Mouse (Mus musculus): ENCODE measurements around the gene Loxl3. TPM values are rescaled to one million over a fixed set of nuclear protein-coding genes. Genes with fewer than 3 reads are reported as not detected.

The Loxl3 gene
- total RNA-seq, 2 experiments from 2014 or later = 0.38 to 0.84 TPM

DNA sequence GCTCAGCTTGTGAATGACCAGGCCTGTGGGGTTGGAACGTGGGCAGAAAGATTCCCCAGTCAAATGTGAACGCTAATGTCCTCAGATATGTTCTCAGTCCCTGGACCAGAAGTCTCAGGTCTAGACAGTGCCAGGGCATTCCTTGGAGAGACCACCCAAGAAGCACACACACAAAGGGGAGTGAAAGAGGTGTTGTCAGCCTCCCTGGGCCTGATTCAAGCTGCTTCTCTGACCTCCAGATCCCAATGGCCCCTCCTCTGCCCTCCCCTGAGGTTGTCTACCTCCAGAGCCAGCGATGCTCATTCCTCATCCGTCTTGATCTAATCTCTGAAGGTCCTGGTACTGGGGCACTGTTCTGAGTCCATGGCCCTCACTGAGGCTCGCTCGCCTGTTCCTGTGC is 9.6 kb downstream of the Loxl3 start:
- no peak for ATAC-seq (replicated peaks; ENCODE audit: low FRiP score, poor library complexity, severe bottlenecking)

DNA sequence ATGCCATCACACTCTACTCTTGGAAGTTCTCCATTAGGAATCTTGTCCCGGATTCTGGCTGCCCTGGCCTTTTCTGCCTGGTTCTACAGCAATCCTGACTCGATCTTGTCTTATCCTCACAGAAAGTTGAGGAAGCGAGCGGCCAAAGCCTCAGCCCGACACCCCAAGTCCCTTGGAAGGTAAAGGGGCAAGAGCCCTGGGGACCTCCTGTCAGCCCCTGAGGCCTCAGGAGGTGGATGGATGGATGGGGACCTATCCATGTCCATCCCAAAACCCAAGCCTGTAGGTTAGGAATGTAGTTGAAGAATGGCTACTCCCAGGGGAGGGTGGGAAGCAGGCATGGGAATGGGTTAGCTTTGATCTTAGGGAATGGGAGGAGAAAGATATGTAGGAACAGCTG is 10.0 kb downstream of the Loxl3 start:
- ATAC-seq (replicated peaks; ENCODE audit: low FRiP score, poor library complexity, severe bottlenecking) = no peak

DNA sequence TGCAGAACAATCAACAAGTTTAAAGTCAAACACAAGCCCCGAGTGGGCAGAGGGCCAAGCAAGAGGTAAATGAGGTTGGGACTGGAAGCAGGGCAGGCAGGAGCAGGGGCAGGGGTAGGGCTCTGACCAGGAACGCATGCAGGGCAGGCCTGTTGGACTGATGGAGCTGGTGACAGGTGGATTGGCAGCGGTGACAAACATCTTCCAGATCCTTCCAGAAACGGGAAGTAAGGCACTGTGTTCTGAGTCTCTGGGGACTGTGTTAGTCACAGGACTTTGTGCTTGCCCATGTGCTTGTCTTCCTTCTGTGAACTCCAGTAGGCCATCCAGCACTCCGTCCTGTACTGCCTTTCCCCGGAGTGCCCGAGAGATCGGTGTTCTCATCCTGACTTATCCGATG is 10.8 kb downstream of the Loxl3 start:
- no peak for ATAC-seq (replicated peaks; ENCODE audit: low FRiP score, poor library complexity, severe bottlenecking)

DNA sequence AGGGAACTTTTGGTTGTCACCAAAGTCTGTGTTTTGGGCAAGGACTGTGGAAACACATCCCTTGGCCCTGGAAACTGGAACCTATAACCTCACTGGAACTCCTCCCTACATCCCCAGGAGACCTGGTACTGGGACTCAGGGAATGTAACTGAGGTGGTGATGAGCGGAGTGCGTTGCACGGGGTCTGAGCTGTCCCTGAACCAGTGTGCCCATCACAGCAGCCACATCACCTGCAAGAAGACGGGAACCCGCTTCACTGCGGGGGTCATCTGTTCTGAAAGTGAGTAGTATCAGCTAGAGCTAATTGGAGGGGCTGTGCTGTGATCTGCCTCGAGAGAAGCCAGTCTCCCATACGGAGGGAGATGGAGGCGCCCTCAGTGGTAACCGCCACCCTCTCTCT is 15.4 kb downstream of the Loxl3 start:
- no peak for ATAC-seq (replicated peaks; ENCODE audit: low FRiP score, poor library complexity, severe bottlenecking)

DNA sequence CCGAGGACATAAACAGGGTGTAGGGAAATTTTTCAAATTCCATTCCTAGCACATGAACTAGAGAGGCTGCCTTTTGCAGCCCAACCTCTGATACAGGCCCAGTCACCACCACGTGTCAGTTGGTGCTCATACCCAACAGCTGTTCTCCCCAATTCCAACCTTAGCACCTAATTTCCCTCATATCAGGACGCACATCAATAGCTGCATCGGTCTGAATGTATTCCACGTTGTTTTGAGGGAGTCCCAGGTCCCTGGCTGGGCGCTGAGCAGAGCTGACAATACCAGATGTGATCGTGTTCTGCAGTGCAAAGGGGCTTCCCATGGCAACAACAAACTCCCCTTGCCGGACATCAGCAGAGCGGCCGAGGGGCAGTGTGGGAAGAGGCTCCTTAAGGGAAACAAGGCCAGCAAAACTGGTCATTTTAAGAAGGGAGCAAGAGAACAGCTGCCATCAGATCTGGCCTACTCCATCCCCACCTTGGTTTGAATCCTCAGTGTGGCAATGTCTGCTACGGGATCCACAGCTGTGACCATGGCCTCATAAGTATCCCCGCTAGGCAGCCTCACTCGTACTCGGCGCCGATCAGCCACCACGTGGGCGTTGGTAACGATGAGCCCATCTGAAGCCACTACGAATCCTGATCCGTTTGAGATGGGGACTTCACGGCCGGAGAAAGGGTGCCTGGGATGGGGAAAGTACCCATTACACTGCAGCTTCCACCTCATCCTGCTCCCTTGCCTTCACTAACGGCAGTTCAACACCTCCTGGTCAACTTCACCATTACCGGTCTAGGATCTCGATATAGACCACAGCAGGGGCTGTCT is 19.4 kb downstream of the Loxl3 start:
- peak; percentile 48 for ATAC-seq (replicated peaks; ENCODE audit: low FRiP score, poor library complexity, severe bottlenecking)

DNA sequence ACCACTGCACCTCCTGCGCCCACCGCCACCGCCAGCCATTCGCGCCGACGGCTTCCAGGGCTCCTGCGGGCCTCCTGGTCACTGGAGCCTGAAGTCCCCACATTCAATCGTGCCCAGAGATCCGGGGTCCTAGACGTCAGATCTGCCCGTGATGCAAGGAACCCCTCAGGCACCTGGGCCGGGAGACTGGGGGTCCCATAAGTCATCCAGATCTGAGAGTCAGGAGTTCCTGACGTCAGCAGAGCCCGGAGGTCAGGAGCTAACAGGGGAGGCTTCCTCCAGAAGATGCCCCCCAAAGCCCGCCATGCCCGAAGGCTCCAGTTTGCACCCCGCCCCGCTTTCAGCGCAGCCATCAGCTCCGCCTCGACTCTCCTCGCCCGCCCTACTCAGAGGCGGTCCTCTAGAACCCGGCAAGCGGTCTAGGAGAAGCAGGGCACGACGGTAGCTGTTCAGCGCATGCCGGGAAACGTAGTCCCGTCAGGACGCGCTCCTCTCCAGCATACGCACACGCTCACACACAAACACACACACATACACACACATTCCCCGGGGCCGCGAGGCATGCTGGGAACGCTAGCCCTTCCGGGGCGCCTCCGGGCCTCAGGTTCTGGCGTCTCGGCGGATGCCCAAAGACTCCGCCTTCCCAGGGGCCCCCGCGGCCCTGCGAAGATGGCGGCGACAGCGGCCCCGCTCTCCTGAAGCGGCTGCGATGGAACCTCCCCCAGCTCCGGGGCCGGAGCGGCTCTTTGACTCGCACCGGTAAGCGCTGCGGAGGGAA is 20.3 kb downstream of the Loxl3 start, which contains the start of gene Aup1:
Aup1 (plus strand) TSS at position 448 of the 778 bp plus-strand sequence.
- ATAC-seq (replicated peaks; ENCODE audit: low FRiP score, poor library complexity, severe bottlenecking) = peak; percentile 86

DNA sequence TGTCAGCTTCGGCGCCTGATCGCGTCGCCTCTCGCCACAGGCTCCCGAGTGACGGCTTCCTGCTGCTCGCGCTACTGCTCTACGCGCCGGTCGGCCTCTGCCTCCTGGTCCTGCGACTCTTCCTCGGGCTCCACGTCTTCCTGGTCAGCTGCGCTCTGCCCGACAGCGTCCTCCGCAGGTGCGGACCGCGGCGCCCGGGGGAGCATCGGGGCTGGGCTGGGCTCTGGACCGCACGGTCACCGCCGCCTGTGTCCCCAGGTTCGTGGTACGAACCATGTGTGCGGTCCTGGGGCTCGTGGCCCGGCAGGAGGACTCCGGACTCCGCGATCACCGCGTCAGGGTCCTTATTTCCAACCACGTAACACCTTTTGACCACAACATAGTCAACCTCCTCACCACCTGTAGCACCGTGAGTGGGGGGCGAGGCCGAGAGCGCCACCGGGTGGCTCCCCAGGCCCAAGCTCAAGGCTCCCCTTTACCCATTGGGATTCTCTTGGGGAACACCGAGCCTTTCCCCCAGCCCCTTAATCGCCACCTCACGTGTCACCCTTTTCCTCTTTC is 21.0 kb downstream of the Loxl3 start, which contains the start of gene Htra2:
Htra2 (minus strand) TSS at position 403 of the 561 bp plus-strand sequence.
- ATAC-seq (replicated peaks; ENCODE audit: low FRiP score, poor library complexity, severe bottlenecking) = peak; percentile 7; the same call in 1 of the 2 replicates

DNA sequence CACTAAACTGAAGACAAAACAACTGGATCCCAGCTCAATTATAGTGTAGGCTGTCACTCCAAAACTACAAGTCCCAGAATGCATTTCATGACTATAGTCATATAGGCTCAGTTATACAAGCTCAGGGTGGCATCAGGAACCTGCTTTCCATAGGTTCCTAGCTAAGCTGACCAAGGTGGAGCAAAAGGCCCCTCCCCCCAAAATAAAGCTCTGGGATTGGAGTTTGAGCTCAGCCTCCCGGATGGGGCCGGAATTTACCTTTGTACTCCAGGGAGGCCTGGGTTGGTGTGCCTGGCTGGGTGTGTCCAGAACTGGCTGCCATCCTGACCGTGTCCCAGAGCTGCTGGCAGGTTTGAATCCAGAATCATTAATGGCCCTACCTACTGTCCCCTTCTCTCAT is 23.8 kb downstream of the Loxl3 start, which contains the start of gene Dqx1:
Dqx1 (plus strand) TSS at position 55 of the 400 bp plus-strand sequence.
- no peak for ATAC-seq (replicated peaks; ENCODE audit: low FRiP score, poor library complexity, severe bottlenecking)

DNA sequence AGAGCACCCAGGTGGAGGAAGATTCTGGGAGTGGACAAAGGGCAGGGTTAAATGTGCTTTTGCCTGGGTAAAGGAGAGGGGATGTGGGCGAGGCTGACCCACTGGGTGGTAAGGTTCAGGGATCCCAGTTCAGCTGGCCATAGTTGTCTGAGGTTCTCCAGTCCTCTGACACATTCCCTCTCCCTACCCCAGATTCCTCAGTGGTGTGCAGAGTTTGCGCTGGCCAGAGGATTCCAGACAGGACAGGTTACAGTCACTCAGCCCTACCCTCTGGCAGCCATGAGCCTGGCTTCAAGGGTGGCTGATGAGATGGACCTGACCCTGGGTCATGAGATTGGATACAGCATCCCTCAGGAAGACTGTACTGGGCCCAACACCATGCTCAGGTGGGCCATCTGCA is 24.8 kb downstream of the Loxl3 start:
- no peak for ATAC-seq (replicated peaks; ENCODE audit: low FRiP score, poor library complexity, severe bottlenecking)

DNA sequence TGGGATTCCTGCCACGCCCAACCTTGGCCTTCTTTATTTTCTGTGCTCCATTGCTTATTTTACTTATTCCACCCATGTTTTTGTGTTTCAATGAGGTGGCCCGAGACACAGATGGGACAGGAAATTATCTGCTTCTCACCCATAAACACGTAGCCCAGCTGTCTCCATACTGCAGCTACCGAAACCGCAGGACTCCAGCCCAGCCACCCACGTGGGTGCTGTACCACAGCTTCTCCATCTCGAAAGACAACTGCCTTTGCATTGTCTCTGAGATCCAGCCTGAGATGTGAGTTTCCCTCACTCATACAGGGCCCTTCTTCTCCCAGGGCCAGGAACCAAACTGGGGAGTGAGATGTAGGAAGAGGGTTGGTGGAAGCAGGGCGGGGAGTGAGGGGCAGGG is 32.0 kb downstream of the Loxl3 start:
- no peak for ATAC-seq (replicated peaks; ENCODE audit: low FRiP score, poor library complexity, severe bottlenecking)

DNA sequence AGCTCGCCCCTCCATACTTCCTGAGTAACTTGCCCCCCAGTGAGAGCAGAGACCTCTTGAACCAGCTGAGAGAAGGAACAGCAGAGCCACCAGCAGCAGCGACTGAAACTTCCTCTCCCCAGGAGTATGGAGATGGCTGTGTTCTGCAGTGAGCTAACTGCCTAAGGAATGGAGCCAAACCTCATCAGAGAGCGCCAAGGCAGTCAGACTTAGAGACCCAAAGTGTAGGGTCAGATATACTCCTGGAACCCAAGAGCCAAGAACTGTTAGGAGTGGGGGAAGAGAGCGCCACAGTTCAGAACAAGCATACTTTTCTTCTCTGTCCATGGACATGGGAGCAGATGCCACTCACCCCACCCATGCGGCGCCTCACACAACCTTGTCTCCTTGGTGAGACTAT is 32.5 kb downstream of the Loxl3 start:
- no peak for ATAC-seq (replicated peaks; ENCODE audit: low FRiP score, poor library complexity, severe bottlenecking)

DNA sequence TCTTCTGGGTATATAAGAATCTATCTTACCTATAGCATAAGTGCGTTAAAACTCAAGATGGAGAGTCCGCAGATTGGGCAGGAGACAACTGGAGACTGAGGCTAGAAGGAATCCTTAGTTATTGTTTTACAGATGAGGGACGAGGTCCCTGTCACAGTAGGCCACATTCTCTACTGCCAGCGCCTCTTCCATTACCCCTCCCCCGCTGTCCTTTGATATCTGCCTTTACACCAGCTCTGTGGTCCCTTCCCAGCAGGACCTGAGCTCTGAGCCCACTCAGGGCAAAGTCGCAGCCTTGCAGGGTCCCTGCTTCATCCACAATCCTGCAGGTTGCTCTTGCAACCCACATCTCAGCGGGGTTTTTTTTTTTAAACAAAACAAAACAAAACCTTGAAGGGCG is 34.2 kb downstream of the Loxl3 start:
- ATAC-seq (replicated peaks; ENCODE audit: low FRiP score, poor library complexity, severe bottlenecking) = no peak

DNA sequence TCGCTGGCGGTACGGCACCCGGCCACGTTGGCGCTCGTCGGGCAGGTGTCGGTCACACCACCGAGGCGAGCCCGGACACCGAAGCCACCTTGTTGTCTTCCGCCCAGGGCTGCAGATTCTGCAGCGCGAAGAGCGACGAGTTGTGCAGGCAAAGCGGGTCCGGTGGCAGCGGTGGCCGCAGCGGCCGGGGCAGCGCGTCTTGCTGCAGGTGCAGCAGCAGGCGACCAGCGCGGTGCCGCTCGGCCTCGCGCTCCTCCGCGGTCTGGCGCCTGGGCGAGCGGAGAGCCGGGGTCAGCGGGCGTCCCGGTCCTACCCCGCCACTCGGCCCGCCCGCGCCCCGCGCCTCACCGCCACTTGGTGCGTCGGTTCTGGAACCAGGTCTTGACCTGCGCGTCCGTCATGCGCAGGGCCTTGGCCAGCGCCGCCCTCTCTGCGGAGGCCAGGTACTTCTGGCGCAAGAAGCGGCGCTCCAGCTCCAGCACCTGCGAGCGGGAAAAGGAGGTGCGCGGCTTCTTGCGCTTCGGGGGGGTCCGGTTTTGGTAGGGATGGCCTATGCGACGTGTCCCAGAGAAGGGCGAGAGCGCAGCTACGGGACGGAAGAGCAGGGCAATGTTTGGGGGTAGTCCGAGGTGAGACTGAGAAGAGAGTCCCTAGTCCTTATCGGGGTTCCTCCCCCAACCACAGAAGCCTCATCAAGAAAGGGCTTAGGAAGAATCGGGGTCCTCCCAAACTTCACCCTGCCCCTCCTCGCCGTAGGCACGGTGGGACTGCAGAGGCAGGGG is 34.9 kb downstream of the Loxl3 start:
- ATAC-seq (replicated peaks; ENCODE audit: low FRiP score, poor library complexity, severe bottlenecking) = no peak

DNA sequence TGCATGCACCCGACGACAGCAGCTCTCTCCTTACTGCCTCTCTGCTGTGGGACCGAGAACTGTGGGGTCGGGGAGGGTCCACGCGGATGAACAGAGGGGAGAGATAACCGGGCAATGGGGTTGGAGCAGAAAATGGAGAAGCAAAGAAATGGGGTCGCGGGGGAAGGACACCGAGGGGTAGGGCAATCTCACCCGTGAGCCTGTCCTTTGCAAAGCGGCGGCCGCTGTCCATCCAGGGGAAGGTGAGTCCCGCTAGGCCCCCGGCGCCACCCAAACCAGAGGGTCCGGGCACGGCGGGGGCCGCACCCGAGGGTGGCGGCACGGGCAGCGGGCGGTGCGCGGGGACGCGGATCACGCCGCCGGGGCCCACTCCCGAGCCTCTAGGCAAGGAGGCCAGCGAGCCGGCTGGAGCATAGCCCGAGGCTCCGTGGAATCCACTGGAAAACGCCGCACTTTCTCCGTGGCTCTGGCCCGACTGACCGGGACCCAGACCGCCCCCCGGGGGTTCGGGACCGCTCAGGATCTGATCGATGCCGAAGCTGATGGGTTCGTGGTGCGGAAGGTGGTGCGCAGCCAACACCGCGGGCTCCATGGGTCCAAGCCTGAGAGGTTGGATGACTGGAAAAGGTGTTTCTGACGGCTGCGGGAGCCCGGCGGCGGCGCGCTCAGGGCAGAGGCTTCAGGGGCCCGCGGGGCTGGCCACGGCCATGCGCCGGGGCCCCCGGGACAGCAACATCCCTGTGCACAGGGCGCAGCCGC is 35.7 kb downstream of the Loxl3 start:
- ATAC-seq (replicated peaks; ENCODE audit: low FRiP score, poor library complexity, severe bottlenecking) = no peak

DNA sequence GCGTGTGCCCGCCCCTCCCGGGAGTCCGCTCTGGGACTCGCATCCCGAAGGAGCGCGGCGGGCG is 36.1 kb downstream of the Loxl3 start, which contains the start of gene Tlx2:
Tlx2 (minus strand) TSS at position 47 of the 64 bp plus-strand sequence.
- no peak for ATAC-seq (replicated peaks; ENCODE audit: low FRiP score, poor library complexity, severe bottlenecking)

DNA sequence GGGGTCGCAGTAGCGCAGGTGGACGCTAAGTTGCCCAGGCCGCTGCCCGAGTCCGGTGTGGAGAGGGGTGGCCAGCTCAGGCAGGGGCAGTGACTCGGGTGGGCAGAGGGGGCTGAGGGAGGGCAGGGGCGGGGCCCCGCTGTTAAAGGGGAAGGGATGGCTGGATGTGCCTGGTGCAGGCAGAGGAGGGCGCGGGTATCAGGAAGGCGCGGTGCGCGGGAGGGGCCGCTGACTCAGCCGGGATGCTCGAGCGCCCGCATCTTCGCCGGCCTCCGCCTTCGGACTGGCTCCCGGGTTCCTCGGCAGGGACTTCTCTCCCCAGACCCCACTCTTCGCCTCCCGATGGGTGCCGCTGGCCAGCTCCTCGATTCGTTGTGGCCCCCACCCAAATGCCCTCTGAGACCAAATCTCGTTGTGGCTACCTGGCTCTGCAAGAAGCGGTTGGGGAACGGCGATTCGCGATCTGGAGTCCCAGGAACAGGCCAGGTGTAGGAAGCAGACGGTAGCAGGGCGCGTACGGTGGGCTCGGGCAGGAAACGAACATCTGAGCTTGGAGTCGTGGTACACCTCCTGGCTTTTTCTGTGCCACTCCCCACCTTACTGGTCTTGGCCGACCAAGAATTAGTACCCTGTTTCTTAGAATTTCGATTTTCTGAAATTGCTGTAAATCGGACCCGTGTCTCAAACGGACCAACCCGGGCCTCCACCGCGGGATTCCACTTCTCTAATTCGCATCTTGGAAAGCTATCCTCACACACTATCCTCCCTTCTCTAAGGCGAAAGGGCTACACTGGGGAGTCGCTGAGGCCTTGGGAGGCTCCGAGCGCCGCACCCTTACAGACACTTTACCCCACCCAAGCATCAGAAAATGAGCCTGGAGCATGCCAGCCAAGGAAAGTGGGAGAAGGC is 36.6 kb downstream of the Loxl3 start:
- ATAC-seq (replicated peaks; ENCODE audit: low FRiP score, poor library complexity, severe bottlenecking) = peak; percentile 44; the same call in 1 of the 2 replicates

DNA sequence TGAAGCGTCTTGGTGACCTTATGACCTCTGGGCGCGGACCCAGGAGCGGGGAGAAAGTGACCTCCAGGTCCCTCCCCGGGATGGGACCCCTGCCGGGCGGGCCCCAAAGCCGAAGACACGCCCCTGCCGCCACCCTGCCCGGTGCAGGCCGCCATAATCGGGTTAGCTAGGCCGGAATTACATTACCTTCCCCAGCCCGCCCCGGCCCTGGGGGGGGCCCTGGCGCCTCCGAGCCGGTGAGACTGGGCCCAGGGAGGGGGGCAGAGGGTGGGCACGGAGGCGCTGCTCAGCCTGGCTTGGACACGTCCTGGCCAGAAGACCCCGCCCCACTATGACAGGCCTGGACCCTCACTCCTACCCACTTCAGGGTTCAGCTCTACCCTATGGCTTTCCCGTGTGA is 37.2 kb downstream of the Loxl3 start:
- no peak for ATAC-seq (replicated peaks; ENCODE audit: low FRiP score, poor library complexity, severe bottlenecking)

DNA sequence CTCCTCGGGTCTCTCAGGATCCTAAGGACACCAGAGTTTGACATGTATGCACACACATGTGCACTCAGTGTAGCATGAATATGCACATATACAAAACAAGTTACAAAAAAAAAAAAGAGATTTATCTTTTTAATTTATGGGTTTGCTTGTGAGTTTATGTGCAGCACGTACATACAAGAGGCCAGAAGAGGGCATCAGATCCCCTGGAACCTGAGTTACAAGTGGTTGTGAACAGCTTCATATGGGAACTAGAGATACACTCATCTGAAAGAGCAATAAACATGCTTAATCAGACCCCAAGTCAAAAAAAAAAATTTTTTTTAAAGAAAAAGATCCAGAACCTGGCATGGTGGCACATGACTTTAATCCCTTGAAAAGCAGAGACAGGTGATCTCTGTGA is 41.0 kb downstream of the Loxl3 start:
- no peak for ATAC-seq (replicated peaks; ENCODE audit: low FRiP score, poor library complexity, severe bottlenecking)
